Comparison of ENCODE assay signal across 11 mouse cellular contexts in genomic region chr12:3368771-3369170, GRCm38 (mm10). TPM values are rescaled to one million over a fixed set of nuclear protein-coding genes. Genes with fewer than 3 reads are reported as not detected.
DNase-seq lines count a peak whose midpoint lies in the region; ATAC-seq lines count a peak whose summit lies in the region.
"Had no signal": no experiment of that assay in that cellular context is flagged by ENCODE, and none has a peak within 500 bp of the region (broad histone marks: within the 10 kb centered on the region; RNA-seq: fewer than 3 reads in every experiment).

No protein-coding gene starts in this region.

- no peak overlapping the region for H3K4me3 ChIP-seq in heart, embryonic 12.5 days
- H3K4me3 ChIP-seq in neural tube, embryonic 11.5 days (ENCODE audit: low read depth, low read length), result peak overlapping the region; percentile 21
- peak overlapping the region; percentile 8 for H3K4me3 ChIP-seq in limb, embryonic 13.5 days

- no peaks in the 10 kb centered on the region for H3K9me3 ChIP-seq in heart, embryonic 12.5 days (replicated peaks)
- peaks cover 3% of the 10 kb centered on the region; the same call in 1 of the 2 replicates for H3K9me3 ChIP-seq in neural tube, embryonic 11.5 days (ENCODE audit: control insufficient read depth, low read length)
- H3K9me3 ChIP-seq in limb, embryonic 13.5 days, result peaks cover 12% of the 10 kb centered on the region

- peaks cover 10% of the 10 kb centered on the region for H3K36me3 ChIP-seq in heart, embryonic 12.5 days
- peaks cover 8% of the 10 kb centered on the region for H3K36me3 ChIP-seq in neural tube, embryonic 11.5 days (ENCODE audit: control insufficient read depth, insufficient read depth, low read length)
- peaks cover 40% of the 10 kb centered on the region for H3K36me3 ChIP-seq in limb, embryonic 13.5 days

- intact Hi-C loops in heart, postnatal 25 days (cut with DNase I), result no loop called here

- WGBS in heart, embryonic 12.5 days, result 41% methylated on average over 3 of the region's 3 CpGs
- WGBS in neural tube, embryonic 11.5 days, result 70% methylated on average over 3 of the region's 3 CpGs
- WGBS in limb, embryonic 13.5 days, result 67% methylated on average over 3 of the region's 3 CpGs

- H3K27ac ChIP-seq in heart, embryonic 12.5 days (ENCODE audit: poor library complexity, severe bottlenecking), result peak overlapping the region; percentile 44; the same call in 1 of the 2 replicates
- H3K27ac ChIP-seq in neural tube, embryonic 11.5 days (ENCODE audit: low read depth, low read length), result no peak overlapping the region
- H3K27ac ChIP-seq in limb, embryonic 13.5 days, result no peak overlapping the region

- ATAC-seq in heart, embryonic 12.5 days (ENCODE audit: insufficient number of reproducible peaks, low FRiP score), result no peak
- ATAC-seq in neural tube, embryonic 11.5 days (ENCODE audit: insufficient read depth, low FRiP score, low TSS enrichment), result no peak
- no peak for ATAC-seq in limb, embryonic 13.5 days (ENCODE audit: low FRiP score, low read depth)

- no peak for DNase-seq in heart, postnatal 25 days (ENCODE audit: low spot score)
- DNase-seq in neural tube, embryonic 11.5 days (ENCODE audit: low spot score), result no peak
- no peak for DNase-seq in neural tube, embryonic 10.5 days (ENCODE audit: extremely low spot score, low spot score)
- no peak for DNase-seq in right cerebral cortex, adult 18-20 months
- DNase-seq in layer of hippocampus, postnatal 25 days (ENCODE audit: extremely low spot score in 1 of 2, low spot score in 1 of 2), result no peak
- DNase-seq in frontal cortex, postnatal 25 days (ENCODE audit: low spot score in 2 of 2), result no peak
- DNase-seq: heart, adult 18-20 months; left cerebral cortex, postnatal 4 days; thymus, adult 18-20 months had no signal

- no peak overlapping the region for H3K9ac ChIP-seq in heart, embryonic 12.5 days
- H3K9ac ChIP-seq in neural tube, embryonic 11.5 days (ENCODE audit: low read length), result 0 out of 2 replicates have a peak overlapping the region, but pooled peaks have one; percentile 23
- peak overlapping the region; percentile 50; the same call in 1 of the 2 replicates for H3K9ac ChIP-seq in limb, embryonic 13.5 days

- peak overlapping the region; percentile 25; the same call in 1 of the 2 replicates for H3K4me2 ChIP-seq in heart, embryonic 12.5 days
- peak overlapping the region; percentile 37 for H3K4me2 ChIP-seq in neural tube, embryonic 11.5 days (ENCODE audit: low read depth)
- H3K4me2 ChIP-seq in limb, embryonic 13.5 days (replicated peaks), result peak overlapping the region; percentile 43

- peaks cover 32% of the 10 kb centered on the region for H3K4me1 ChIP-seq in heart, embryonic 12.5 days (replicated peaks)
- H3K4me1 ChIP-seq in neural tube, embryonic 11.5 days (ENCODE audit: control insufficient read depth, insufficient read depth, low read length), result peaks cover 22% of the 10 kb centered on the region
- H3K4me1 ChIP-seq in limb, embryonic 13.5 days, result peaks cover 55% of the 10 kb centered on the region

- no peaks in the 10 kb centered on the region for H3K27me3 ChIP-seq in heart, embryonic 12.5 days (replicated peaks)
- no peaks in the 10 kb centered on the region for H3K27me3 ChIP-seq in neural tube, embryonic 11.5 days (ENCODE audit: control insufficient read depth, insufficient read depth, low read length)
- H3K27me3 ChIP-seq in limb, embryonic 13.5 days, result no peaks in the 10 kb centered on the region

RNA-seq across cellular contexts. Expression of gene Kif3c, which starts 3.8 kb away (rescaled TPM):
- 8.6 and 10.7 TPM in 2 replicates for polyA plus RNA-seq in heart, embryonic 12.5 days (2016; fragmentation: Nextera tagmentation; extraction: Ambion mirVana)
- 1 to 10 TPM; 3.8 to 4.4 TPM for total RNA-seq in heart, postnatal 25 days (2021)
- 38.0 and 42.9 TPM in 2 replicates for polyA plus RNA-seq in neural tube, embryonic 11.5 days (2014; fragmentation: Nextera tagmentation; extraction: Ambion mirVana)
- polyA plus RNA-seq in limb, embryonic 13.5 days (2015; fragmentation: Nextera tagmentation; extraction: Ambion mirVana), result 15.8 and 19.1 TPM in 2 replicates
- 100 to 1,000 TPM; 174 to 177 TPM for total RNA-seq in layer of hippocampus, postnatal 25 days (2021)

RNA-seq across cellular contexts. Expression of gene Asxl2, which starts 57.9 kb away (rescaled TPM):
- 22.6 and 24.5 TPM in 2 replicates for polyA plus RNA-seq in heart, embryonic 12.5 days (2016; fragmentation: Nextera tagmentation; extraction: Ambion mirVana)
- total RNA-seq in heart, postnatal 25 days (2021), result 10 to 100 TPM; 17.0 to 20.4 TPM
- 13.6 and 15.1 TPM in 2 replicates for polyA plus RNA-seq in neural tube, embryonic 11.5 days (2014; fragmentation: Nextera tagmentation; extraction: Ambion mirVana)
- 16.8 and 18.6 TPM in 2 replicates for polyA plus RNA-seq in limb, embryonic 13.5 days (2015; fragmentation: Nextera tagmentation; extraction: Ambion mirVana)
- total RNA-seq in layer of hippocampus, postnatal 25 days (2021), result 10 to 100 TPM; 26.2 to 27.9 TPM

RNA-seq across cellular contexts. Expression of gene Rab10, which starts 59.0 kb away (rescaled TPM):
- 94.8 and 96.3 TPM in 2 replicates for polyA plus RNA-seq in heart, embryonic 12.5 days (2016; fragmentation: Nextera tagmentation; extraction: Ambion mirVana)
- total RNA-seq in heart, postnatal 25 days (2021), result 100 to 1,000 TPM; 120 to 135 TPM
- 127 and 128 TPM in 2 replicates for polyA plus RNA-seq in neural tube, embryonic 11.5 days (2014; fragmentation: Nextera tagmentation; extraction: Ambion mirVana)
- 78.2 and 80.0 TPM in 2 replicates for polyA plus RNA-seq in limb, embryonic 13.5 days (2015; fragmentation: Nextera tagmentation; extraction: Ambion mirVana)
- total RNA-seq in layer of hippocampus, postnatal 25 days (2021), result 100 to 1,000 TPM; 164 to 173 TPM
